Mouse (Mus musculus) MEL (cell line): ENCODE measurements around the gene Atf7. TPM values are rescaled to one million over a fixed set of nuclear protein-coding genes. Genes with fewer than 3 reads are reported as not detected.

ENCODE experiments used
- DNase-seq: peaks from one replicate; pipeline ENCODE4 v3.0.0; 2011; ENCODE audit warnings: low read depth, low spot score
- H3K27ac ChIP-seq: 2 replicates; pipeline ENCODE4 v1.5.1; 2012; ENCODE audit warnings: low read depth, mild to moderate bottlenecking, control low read depth, low read length, moderate library complexity; ENCODE audit not compliant: control insufficient read depth
- H3K27me3 ChIP-seq, 2 experiments: fragments of 150-350 bp in 1 of 2; sonication (generic) in 1 of 2; 2 replicates each; pipeline ENCODE4 v1.6.1; 2012; ENCODE audit warnings: low read length in 2 of 2, mild to moderate bottlenecking in 2 of 2, improper control_type of control experiment in 1 of 2, moderate library complexity in 1 of 2; ENCODE audit not compliant: insufficient read depth in 2 of 2, control insufficient read depth in 1 of 2
- H3K36me3 ChIP-seq, 2 experiments: 2 replicates each; pipeline ENCODE4 v1.6.1; 2012 to 2014; ENCODE audit warnings: low read length in 2 of 2, improper control_type of control experiment in 1 of 2, inconsistent platforms in 1 of 2, mild to moderate bottlenecking in 1 of 2; ENCODE audit not compliant: insufficient read depth in 2 of 2, control insufficient read depth in 1 of 2
- H3K4me1 ChIP-seq, 2 experiments: fragments of 150-350 bp in 1 of 2; sonication (generic) in 1 of 2; 2 replicates each; pipeline ENCODE4 v1.6.1; 2012; ENCODE audit warnings: low read length in 2 of 2, improper control_type of control experiment in 1 of 2, mild to moderate bottlenecking in 1 of 2; ENCODE audit not compliant: insufficient read depth in 2 of 2, control insufficient read depth in 1 of 2
- H3K4me3 ChIP-seq, 2 experiments: fragments of 150-350 bp in 1 of 2; sonication (generic) in 1 of 2; 2 replicates each; pipeline ENCODE4 v1.5.1; 2012; ENCODE audit warnings: low read depth in 2 of 2, low read length in 2 of 2, mild to moderate bottlenecking in 2 of 2, moderate library complexity in 2 of 2, control low read depth in 1 of 2, improper control_type of control experiment in 1 of 2; ENCODE audit not compliant: control insufficient read depth in 1 of 2, insufficient read depth in 1 of 2
- H3K79me2 ChIP-seq: 2 replicates; pipeline ENCODE4 v1.6.1; 2012; ENCODE audit warnings: mild to moderate bottlenecking, low read length, moderate library complexity; ENCODE audit not compliant: control insufficient read depth, poor library complexity, insufficient read depth
- H3K9ac ChIP-seq: 2 replicates; pipeline ENCODE4 v1.6.1; 2012; ENCODE audit warnings: low read depth, mild to moderate bottlenecking, control low read depth, low read length, moderate library complexity; ENCODE audit not compliant: control insufficient read depth, poor library complexity, severe bottlenecking
- H3K9me3 ChIP-seq: fragments of 150-350 bp; sonication (generic); replicated peaks from 2 replicates; pipeline ENCODE4 v1.6.1; 2012; ENCODE audit warnings: mild to moderate bottlenecking, low read length, improper control_type of control experiment, moderate library complexity; ENCODE audit not compliant: insufficient read depth
- BHLHE40 ChIP-seq: IDR thresholded peaks from 2 replicates; pipeline ENCODE4 v1.6.1; 2012; ENCODE audit warnings: low read depth, mild to moderate bottlenecking, inconsistent platforms, low read length, improper control_type of control experiment, borderline replicate concordance
- CHD2 ChIP-seq: IDR thresholded peaks from 2 replicates; pipeline ENCODE4 v1.6.1; 2011; ENCODE audit warnings: low read length, improper control_type of control experiment
- ELF1 ChIP-seq: IDR thresholded peaks from 2 replicates; pipeline ENCODE4 v1.6.1; 2014; ENCODE audit warnings: low read depth, mild to moderate bottlenecking, inconsistent platforms, low read length, improper control_type of control experiment, moderate library complexity
- ETS1 ChIP-seq: IDR thresholded peaks from 2 replicates; pipeline ENCODE4 v1.6.1; 2012; ENCODE audit warnings: low read depth, mild to moderate bottlenecking, inconsistent platforms, low read length, improper control_type of control experiment, moderate library complexity
- MYB ChIP-seq: IDR thresholded peaks from 2 replicates; pipeline ENCODE4 v1.6.1; 2011; ENCODE audit warnings: mild to moderate bottlenecking, low read depth, low read length, improper control_type of control experiment
- MYC ChIP-seq: IDR thresholded peaks from 2 replicates; pipeline ENCODE4 v1.6.1; 2011; ENCODE audit warnings: low read depth, mild to moderate bottlenecking, low read length, improper control_type of control experiment, moderate library complexity
- POLR2A ChIP-seq, 2 experiments: IDR thresholded peaks; 2 replicates each; pipeline ENCODE4 v1.6.1; 2011 to 2012; ENCODE audit warnings: low read length in 2 of 2, mild to moderate bottlenecking in 2 of 2, control low read depth in 1 of 2, improper control_type of control experiment in 1 of 2, low read depth in 1 of 2, moderate library complexity in 1 of 2; ENCODE audit not compliant: control insufficient read depth in 1 of 2, insufficient read depth in 1 of 2, poor library complexity in 1 of 2
- POLR2AphosphoS2 ChIP-seq: IDR thresholded peaks from 2 replicates; pipeline ENCODE4 v1.6.1; 2011; ENCODE audit warnings: low read length, improper control_type of control experiment
- POLR2AphosphoS5 ChIP-seq: IDR thresholded peaks from 2 replicates; pipeline ENCODE4 v1.6.1; 2012; ENCODE audit warnings: low read depth, borderline replicate concordance, mild to moderate bottlenecking, inconsistent platforms, low read length, moderate library complexity, mixed read lengths
- ZMIZ1 ChIP-seq: IDR thresholded peaks from 2 replicates; pipeline ENCODE4 v1.6.1; 2012; ENCODE audit warnings: low read depth, mild to moderate bottlenecking, inconsistent platforms, low read length, improper control_type of control experiment, moderate library complexity
- polyA plus RNA-seq, 2 experiments: library from polyadenylated mRNA; stranded (reverse) in 1 of 2; unstranded in 1 of 2; fragments of >175 nt in 1 of 2; fragments of >200 nt in 1 of 2; gene quantifications; 2 replicates each; pipeline versions ENCODE4 v1.2.1 to v1.2.4; 2012; ENCODE audit warnings: low replicate concordance in 2 of 2, low read depth in 1 of 2; ENCODE audit not compliant: insufficient read length in 2 of 2, insufficient read depth in 1 of 2, missing spikeins in 1 of 2
- total RNA-seq: library from RNA; depleted of rRNA; stranded (reverse); fragments of 300-350 nt; gene quantifications from 2 replicates; pipeline ENCODE4 v1.2.3, GENCODE M21; 2012

Atf7 gene
- total and polyA plus RNA-seq, 3 experiments = 12.8 to 49.6 TPM; not detected in 1

- H3K36me3 ChIP-seq = peaks cover 38 to 40% of the 10 kb centered on the region in 2 experiments
- H3K9ac ChIP-seq = no peak overlapping the region
- H3K4me1 ChIP-seq = peaks cover 20 to 30% of the 10 kb centered on the region in 2 experiments
- H3K4me3 ChIP-seq = no peak overlapping the region
- no peak overlapping the region for H3K27ac ChIP-seq
- H3K79me2 ChIP-seq = no peaks in the 10 kb centered on the region
- H3K27me3 ChIP-seq = no peaks in the 10 kb centered on the region
- no peaks in the 10 kb centered on the region for H3K9me3 ChIP-seq
- TF ChIP-seq CHD2 (no peak), POLR2A (IDR thresholded peaks at IDR 0.05; ENCODE audit: control insufficient read depth in 1 of 2, insufficient read depth in 1 of 2, low read depth in 1 of 2, low read length in 2 of 2, poor library complexity in 1 of 2) (peak in 1 of 2 experiments; percentile 53; a peak in 2 of 4 replicates)
- peak; percentile 55 for DNase-seq
Observed at GRCm38 (mm10) chr15:102502254-102502840, 122.9 kb downstream of the Atf7 start.

- Histone ChIP-seq H3K27ac (no peak overlapping the region), H3K9ac (no peak overlapping the region), H3K36me3 (peaks cover 47 to 49% of the 10 kb centered on the region in 2 experiments), H3K27me3 (no peaks in the 10 kb centered on the region), H3K79me2 (no peaks in the 10 kb centered on the region), H3K4me1 (peaks cover 20 to 29% of the 10 kb centered on the region in 2 experiments), H3K4me3 (no peak overlapping the region), H3K9me3 (no peaks in the 10 kb centered on the region)
- TF ChIP-seq MYB (no peak), POLR2AphosphoS5 (peak; percentile 31; the same call in 1 of the 2 replicates)
- DNase-seq = no peak
Observed at GRCm38 (mm10) chr15:102501084-102501814, 124.0 kb downstream of the Atf7 start.

- H3K9ac ChIP-seq = no peak overlapping the region
- no peaks in the 10 kb centered on the region for H3K9me3 ChIP-seq
- no peak for DNase-seq
- TF ChIP-seq BHLHE40 = no peak
- TF ChIP-seq POLR2AphosphoS2 = 0 out of 2 replicates have a peak, but pooled peaks have one; percentile 13
- TF ChIP-seq ELF1 = no peak
- TF ChIP-seq MYC = 0 out of 2 replicates have a peak, but pooled peaks have one; percentile 17
- no peak for TF ChIP-seq ETS1
- TF ChIP-seq ZMIZ1 = no peak
- TF ChIP-seq, all 39 proteins: peak for 2
- Histone ChIP-seq H3K27me3 (no peaks in the 10 kb centered on the region), H3K4me3 (no peak overlapping the region), H3K79me2 (peaks cover 2% of the 10 kb centered on the region; the same call in 1 of the 2 replicates), H3K4me1 (peaks cover 14 to 23% of the 10 kb centered on the region in 2 experiments; a peak in 3 of 4 replicates), H3K36me3 (peaks cover 44 to 53% of the 10 kb centered on the region in 2 experiments), H3K27ac (no peak overlapping the region)
Observed at GRCm38 (mm10) chr15:102500479-102500878, 124.8 kb downstream of the Atf7 start.
